Mouse (Mus musculus): ENCODE measurements at regions not wholly inside any gene's neighbourhood (a gene's known extent, or its start where the extent isn't known, plus 50 kb on each side); places are given as distances from the start of the nearest gene placed in this dataset.

DNA sequence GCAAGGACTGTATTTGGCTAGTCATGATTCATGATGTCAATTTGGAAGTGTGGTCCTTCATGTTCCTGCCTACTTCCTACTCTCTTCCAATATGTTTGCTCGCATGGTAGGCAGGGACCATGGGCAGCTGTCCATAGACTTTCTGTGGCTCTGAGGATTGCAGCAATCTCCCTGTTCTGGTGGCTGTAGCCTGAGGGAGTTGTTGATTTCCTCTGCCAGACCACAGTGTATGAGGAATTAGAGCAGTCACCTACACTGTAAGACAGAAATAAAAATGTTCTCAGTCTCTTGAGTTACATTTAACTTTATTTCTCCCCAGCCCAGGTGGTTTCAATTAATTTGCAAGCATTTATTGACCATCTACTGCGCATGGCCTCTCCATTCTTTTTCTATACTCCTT, 190.5 kb downstream of the 4930564D02Rik start:
- TF ChIP-seq CTCF (IDR thresholded peaks at IDR 0.05; ENCODE audit: low read depth) (no peak), EP300 (IDR thresholded peaks at IDR 0.05; ENCODE audit: low read depth) (no peak)

All from liver, embryonic 14.5 days (tissue).